Mouse (Mus musculus) urinary bladder, postnatal 25 days (tissue): ENCODE results near the gene Gng12.

Source experiments
- DNase-seq: peaks from one replicate; pipeline ENCODE4 v3.0.0; 2022; ENCODE audit warnings: low spot score

Gng12 gene

DNA sequence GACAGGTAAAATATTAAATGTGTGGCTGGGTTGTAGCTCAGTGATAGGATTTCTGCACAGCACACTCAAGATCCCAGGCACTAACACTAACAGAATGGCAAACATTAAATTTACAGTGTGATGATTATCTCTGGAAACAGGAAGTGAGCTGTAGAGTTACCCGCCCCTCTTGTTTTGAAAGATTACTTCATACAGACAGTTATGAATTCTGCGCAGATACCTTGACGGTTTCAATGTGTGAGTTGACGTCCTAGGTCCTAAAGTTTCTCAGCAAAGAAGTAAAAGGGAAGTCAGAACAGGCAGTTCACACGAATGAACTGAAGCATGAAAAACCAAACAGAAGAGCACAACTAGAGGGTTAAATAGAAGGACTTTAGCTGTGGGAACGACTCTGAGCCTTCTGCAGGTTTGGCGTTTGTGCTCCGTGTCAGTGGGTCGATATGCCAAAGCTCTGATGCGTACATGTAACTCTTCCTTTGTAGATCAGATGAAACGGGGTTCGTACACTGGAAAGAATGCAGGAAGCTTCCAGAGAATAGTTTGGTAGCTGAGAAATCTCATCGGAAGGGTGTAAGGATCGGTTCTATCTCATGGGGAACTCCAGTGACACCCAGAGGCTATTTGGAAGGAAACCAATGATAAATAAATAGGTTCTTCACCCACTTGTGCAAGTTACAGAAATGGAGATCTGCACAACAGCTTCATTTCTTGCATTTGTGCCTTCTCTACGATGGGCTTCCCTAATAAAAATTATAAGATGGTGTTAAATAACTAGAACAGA lies 160.1 kb downstream of the Gng12 start:
- no peak for DNase-seq

DNA sequence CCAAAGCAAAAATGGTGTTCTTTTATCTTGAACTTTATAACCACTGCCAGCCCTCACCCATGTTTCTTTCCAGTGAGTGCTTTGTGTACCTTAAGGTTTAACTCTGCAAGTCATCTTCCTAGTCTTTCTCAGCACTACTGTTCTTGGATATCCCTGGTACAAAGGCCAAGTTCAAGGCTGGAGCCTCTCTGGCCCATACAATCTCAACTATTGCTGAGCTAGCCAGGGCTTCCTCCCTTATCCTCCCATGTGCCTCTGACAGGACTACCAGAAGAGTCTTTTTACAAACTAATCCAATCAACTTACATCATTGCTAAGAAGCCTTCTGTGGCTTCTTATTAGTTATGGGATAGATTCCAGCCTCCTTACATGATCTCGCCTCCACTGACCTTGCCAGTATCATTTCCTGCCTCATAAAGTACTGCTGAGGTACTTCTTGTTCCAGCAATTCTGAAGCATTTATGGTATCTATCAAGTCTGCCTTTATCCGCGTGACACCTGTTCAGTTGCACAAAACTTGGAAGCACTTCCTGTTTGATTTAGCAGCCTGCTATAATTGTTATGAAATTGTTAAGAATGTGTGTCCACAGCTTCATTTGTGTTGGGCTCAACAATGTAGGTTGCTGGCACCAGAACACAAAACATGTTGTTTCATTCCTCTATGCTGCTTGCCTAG lies 160.8 kb downstream of the Gng12 start:
- DNase-seq: no peak

DNA sequence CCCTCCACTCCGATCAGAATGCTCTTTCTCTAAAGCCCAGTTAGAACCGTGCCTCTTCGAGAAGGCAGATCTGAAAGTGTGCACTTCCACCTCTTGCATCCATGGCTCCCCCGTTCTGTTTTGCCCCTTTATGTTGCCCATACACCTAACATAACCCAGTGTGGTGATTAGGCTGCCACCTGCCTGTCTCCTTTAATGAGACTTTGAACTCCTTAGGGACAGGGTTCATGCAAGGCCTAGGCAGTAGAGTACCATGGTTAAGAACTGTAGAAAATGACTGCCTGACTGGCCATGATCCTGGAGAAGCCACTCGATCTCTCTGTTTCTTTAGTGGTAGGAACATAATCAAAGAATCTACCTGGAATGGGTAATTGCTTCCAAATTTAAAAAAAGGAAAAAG lies 161.4 kb downstream of the Gng12 start:
- DNase-seq: no peak

DNA sequence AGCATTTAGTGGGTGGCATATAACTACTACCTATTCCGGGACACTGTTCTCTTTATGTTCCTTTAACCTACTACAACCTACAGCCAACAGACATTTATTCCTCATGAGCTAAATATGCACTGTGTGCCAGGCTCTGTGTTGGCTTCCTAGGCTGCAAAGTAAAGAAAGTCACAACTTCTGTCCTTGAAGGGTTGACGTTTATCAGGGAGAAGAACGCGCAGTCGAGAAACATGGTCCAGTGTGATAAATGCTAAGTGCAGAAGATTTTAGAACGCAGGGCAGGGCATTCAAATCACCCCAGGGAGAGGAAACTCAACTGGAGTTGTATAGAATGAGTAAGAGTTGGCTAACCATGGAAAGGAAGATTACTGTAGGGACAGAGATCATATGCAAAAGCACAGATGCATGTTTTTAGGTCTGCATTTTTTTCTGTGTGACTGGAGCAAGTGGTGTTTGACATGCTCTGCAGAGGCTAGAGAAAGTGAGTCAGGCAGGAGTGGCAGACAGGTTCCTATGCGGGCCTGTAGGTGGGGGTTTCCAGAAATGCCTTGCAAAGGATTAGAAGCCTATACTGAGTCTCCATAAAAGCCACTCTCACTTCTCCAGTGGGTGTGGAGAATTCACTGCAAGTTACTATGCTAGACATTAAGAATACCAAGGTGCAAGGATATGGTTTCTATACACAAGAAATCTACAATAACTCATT lies 161.9 kb downstream of the Gng12 start:
- DNase-seq: no peak

DNA sequence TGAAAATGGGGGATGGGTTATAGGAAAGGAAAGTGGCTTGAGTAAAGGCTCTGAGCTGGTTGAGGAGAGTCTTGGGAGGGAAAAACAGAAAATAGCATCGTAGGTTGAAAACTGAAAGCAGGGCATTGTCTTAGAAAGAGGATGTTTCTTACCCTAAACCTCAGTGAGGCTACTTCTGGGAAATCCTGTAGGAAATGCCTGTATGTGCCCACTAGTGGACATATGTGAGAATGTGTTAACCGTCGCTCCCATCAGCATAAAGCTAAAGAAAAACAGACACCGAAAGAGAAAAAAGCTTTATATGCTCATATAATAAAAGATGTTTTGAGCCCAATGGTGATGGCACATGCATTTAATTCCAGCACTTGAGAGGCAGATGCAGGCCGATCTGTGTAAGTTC lies 163.9 kb downstream of the Gng12 start:
- no peak for DNase-seq

DNA sequence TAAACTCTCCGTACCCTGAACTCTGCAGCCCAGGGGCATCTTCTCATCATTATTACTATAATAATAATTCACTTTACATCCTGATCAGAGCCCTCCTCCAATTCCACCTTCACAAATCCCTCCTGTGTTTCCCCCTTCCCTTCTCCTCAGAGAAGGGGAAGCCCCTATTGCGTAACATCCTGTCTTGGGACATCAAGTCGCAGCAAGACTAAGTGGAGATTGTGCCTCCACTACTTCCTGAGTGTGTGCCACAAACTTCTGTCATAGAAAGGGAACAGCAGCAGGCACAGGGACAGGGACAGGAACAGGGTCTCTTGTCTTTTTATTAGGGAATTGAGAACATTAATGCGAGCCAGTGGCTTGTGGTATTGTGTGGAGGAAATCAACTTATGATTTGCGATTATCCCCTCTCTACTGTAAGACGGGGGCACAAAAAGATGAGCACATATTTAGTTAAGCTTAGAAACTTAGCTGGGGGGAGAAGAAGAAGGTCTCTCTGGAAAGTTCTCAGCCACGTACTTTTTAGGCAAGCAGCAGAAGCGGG lies 173.1 kb downstream of the Gng12 start:
- no peak for DNase-seq

DNA sequence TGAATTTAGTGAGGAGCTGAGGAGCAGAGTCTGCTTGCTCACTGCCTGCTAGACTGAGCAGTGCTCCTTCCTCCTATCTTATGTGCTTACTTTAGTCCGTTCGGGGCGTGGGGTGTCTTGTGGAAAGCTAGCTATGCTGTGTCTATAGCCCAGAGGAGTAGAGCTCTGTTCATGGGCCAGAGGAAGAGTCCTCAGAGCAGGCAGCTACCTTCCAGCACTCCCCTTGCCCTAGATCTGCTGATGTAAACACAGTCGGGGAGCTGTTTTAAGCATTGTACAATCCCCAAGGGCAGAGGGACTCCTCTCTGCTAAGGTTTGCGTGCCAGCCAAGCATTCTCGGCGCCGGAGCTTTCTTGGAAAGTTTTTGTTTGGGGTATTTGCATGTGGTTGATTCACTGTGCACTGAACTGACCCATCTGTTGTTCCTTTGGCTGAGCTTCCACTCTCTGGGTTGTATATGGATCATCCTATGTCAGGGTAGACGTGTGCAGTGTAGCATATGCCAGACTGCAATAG lies 173.7 kb downstream of the Gng12 start:
- DNase-seq: no peak
